Mouse (Mus musculus) heart, embryonic 11.5 days (tissue): ENCODE results near the gene Tnk2. TPM values are rescaled to one million over a fixed set of nuclear protein-coding genes. Genes with fewer than 3 reads are reported as not detected.

Experiments
- ATAC-seq: fragments of 200-750 bp; cut with Nextera tagmentation; replicated peaks from 2 replicates; pipeline ENCODE4 v1.8.0; 2017; ENCODE audit warnings: moderate library complexity; ENCODE audit not compliant: insufficient number of reproducible peaks, low FRiP score, low TSS enrichment
- H3K27ac ChIP-seq: fragments of 300-500 bp; sonication (generic); 2 replicates; pipeline ENCODE4 v1.5.1; 2014; ENCODE audit warnings: mild to moderate bottlenecking, low read depth, low read length
- H3K27me3 ChIP-seq: fragments of 300-500 bp; sonication (generic); 2 replicates; pipeline ENCODE4 v1.6.1; 2014; ENCODE audit warnings: mild to moderate bottlenecking, low read length, mixed read lengths; ENCODE audit not compliant: control insufficient read depth, insufficient read depth
- H3K36me3 ChIP-seq: fragments of 300-500 bp; sonication (generic); 2 replicates; pipeline ENCODE4 v1.6.1; 2014; ENCODE audit warnings: mild to moderate bottlenecking, low read length, moderate library complexity, mixed read lengths; ENCODE audit not compliant: control insufficient read depth, insufficient read depth
- H3K4me1 ChIP-seq: fragments of 300-500 bp; sonication (generic); 2 replicates; pipeline ENCODE4 v1.6.1; 2014; ENCODE audit warnings: low read length; ENCODE audit not compliant: control insufficient read depth, insufficient read depth
- H3K4me2 ChIP-seq: fragments of 300-500 bp; sonication (generic); 2 replicates; pipeline ENCODE4 v1.6.1; 2014; ENCODE audit warnings: mild to moderate bottlenecking, moderate library complexity
- H3K4me3 ChIP-seq: fragments of 300-500 bp; sonication (generic); 2 replicates; pipeline ENCODE4 v1.5.1; 2014; ENCODE audit warnings: low read depth, low read length
- H3K9ac ChIP-seq: fragments of 300-500 bp; sonication (generic); 2 replicates; pipeline ENCODE4 v1.6.1; 2014; ENCODE audit warnings: mild to moderate bottlenecking, low read depth, low read length, moderate library complexity
- H3K9me3 ChIP-seq: fragments of 300-500 bp; sonication (generic); replicated peaks from 2 replicates; pipeline ENCODE4 v1.6.1; 2016; ENCODE audit warnings: low read length; ENCODE audit not compliant: control insufficient read depth
- WGBS: fragments of 180-500 bp; shearing (Covaris S2); extraction: QIAGEN DNeasy Blood & Tissue Kit; methylation state at CpG from one replicate; pipeline ENCODE4 v1.1.7; 2014; ENCODE audit not compliant: insufficient replicate concordance; 5-methylcytosine and 5-hydroxymethylcytosine counted together
- polyA plus RNA-seq: library from polyadenylated mRNA; unstranded; fragments of >200 nt; fragmentation: Nextera tagmentation; extraction: Ambion mirVana; gene quantifications from 2 replicates; pipeline ENCODE4 v1.2.1, GENCODE M21; 2014

The Tnk2 gene
- polyA plus RNA-seq, 1 experiment from 2014 or later, result 6.9 TPM

GRCm38 (mm10) chr16:32697665-32698446, 54.2 kb downstream of the Tnk2 start:
- H3K9ac ChIP-seq, result no peak overlapping the region
- WGBS, result 79% methylated on average over 22 of the region's 22 CpGs
- no peak for ATAC-seq
- H3K4me1 ChIP-seq, result peaks cover 2% of the 10 kb centered on the region; the same call in 1 of the 2 replicates
- H3K36me3 ChIP-seq, result no peaks in the 10 kb centered on the region
- H3K27me3 ChIP-seq, result no peaks in the 10 kb centered on the region
- no peak overlapping the region for H3K4me2 ChIP-seq
- H3K27ac ChIP-seq, result no peak overlapping the region
- no peaks in the 10 kb centered on the region for H3K9me3 ChIP-seq
- no peak overlapping the region for H3K4me3 ChIP-seq

GRCm38 (mm10) chr16:32698550-32698949, 54.9 kb downstream of the Tnk2 start:
- H3K4me3 ChIP-seq, result no peak overlapping the region
- H3K27ac ChIP-seq, result no peak overlapping the region
- no peak overlapping the region for H3K4me2 ChIP-seq
- H3K9ac ChIP-seq, result no peak overlapping the region
- WGBS, result 41% methylated on average over 7 of the region's 7 CpGs
- 0 out of 2 replicates have a peak, but pooled peaks have one; percentile 28 for ATAC-seq
- H3K4me1 ChIP-seq, result peaks cover 2% of the 10 kb centered on the region; the same call in 1 of the 2 replicates
- H3K27me3 ChIP-seq, result no peaks in the 10 kb centered on the region
- H3K9me3 ChIP-seq, result no peaks in the 10 kb centered on the region
- H3K36me3 ChIP-seq, result no peaks in the 10 kb centered on the region

DNA sequence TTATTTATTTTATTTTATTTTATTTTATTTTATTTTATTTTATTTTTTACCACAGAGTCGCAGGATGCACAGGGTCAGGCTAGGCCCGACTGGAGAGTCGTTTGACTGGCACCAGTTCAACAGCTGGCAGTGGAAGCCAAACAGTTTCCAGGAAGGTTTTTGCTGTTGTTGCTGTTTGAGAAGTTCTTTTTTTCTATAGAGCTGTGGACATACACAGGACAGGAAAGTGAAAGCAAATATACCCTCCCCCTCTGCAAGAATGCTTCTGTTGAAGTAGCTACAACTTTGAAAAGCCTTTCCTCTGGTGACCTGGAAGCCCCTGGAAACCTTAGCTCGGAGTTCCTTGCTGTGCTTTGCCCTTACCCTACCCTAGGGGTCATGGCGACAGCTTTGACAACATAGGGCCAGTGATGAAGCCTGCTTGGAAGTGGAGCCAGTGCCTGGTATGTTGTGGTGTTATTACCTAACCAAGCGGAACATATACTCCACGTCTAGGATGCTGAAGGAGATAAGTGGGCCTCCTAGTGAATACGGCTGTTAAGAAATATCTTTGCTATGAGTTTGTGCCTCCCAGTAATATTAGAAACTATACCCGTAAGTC, 59.7 kb downstream of the Tnk2 start:
- WGBS, result 68% methylated on average over 9 of the region's 9 CpGs
- no peaks in the 10 kb centered on the region for H3K9me3 ChIP-seq
- no peak for ATAC-seq
- no peaks in the 10 kb centered on the region for H3K27me3 ChIP-seq
- H3K4me2 ChIP-seq, result no peak overlapping the region
- no peak overlapping the region for H3K27ac ChIP-seq
- no peak overlapping the region for H3K4me3 ChIP-seq
- no peaks in the 10 kb centered on the region for H3K36me3 ChIP-seq
- H3K4me1 ChIP-seq, result peaks cover 9% of the 10 kb centered on the region; the same call in 1 of the 2 replicates
- H3K9ac ChIP-seq, result no peak overlapping the region

DNA sequence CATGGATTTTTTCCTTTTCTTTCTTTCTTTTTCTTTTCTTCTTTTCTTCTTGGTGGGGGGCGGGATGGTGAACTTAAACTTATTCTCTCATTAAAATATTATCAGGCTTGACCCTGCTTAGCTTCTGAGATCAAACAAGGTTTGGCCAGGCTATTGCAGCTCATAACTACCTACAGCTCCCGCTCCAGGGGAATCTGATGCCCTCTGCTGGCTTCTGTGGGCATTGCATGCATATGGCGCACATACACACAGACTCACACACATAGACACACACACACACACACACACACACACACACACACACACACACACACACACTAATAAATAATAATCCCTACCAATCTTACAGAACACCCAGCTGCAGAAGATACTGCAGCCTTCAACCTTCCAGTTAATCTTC, 61.9 kb downstream of the Tnk2 start:
- Histone ChIP-seq H3K36me3 (no peaks in the 10 kb centered on the region), H3K9me3 (no peaks in the 10 kb centered on the region), H3K9ac (no peak overlapping the region), H3K27me3 (no peaks in the 10 kb centered on the region), H3K4me1 (peaks cover 9% of the 10 kb centered on the region; the same call in 1 of the 2 replicates), H3K4me2 (no peak overlapping the region), H3K4me3 (no peak overlapping the region), H3K27ac (no peak overlapping the region)
- ATAC-seq, result no peak
- WGBS, result 96% methylated on average over 3 of the region's 3 CpGs

DNA sequence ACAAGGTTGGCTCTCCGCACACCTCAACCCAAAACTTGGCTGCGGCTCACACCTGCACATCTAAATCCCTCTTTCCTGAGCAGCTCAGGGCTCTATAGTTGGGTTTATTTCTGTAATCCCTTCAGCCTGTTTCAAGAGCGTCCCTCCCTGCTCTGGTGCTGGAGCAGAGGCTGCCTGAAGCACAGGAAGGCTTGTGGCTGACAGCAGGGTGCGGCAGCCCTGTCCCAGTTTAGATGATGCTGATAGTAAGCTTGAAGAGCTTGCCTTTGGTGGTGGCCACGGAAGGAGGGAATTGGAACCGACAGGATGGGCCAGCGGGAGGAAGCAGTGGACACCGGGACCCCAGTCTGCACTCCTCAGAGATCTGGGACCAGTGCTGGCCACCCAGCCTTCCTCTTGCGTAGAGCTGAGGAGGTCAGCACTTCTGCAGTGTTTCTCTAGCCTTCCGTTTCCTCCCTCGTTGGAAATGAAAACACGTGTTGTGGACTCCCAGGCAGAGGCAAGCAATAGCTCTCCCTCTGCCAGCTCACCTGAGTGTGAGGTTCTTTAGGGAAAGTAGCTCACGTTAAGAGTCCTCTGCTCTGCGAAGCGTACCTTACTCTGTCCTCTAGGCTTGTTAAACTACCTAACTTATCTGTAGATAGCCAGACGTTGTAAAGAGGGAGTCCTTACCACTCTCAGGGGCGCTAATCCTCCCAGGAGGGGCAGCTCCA, 63.6 kb downstream of the Tnk2 start:
- 42% methylated on average over 17 of the region's 17 CpGs for WGBS
- Histone ChIP-seq H3K4me1 (peaks cover 12% of the 10 kb centered on the region), H3K9ac (no peak overlapping the region), H3K27ac (no peak overlapping the region), H3K9me3 (no peaks in the 10 kb centered on the region), H3K36me3 (no peaks in the 10 kb centered on the region), H3K4me3 (no peak overlapping the region), H3K27me3 (no peaks in the 10 kb centered on the region), H3K4me2 (peak overlapping the region; percentile 7; the same call in 1 of the 2 replicates)
- no peak for ATAC-seq

GRCm38 (mm10) chr16:32707824-32708456, 64.3 kb downstream of the Tnk2 start:
- ATAC-seq, result 0 out of 2 replicates have a peak, but pooled peaks have one; percentile 31
- Histone ChIP-seq H3K36me3 (no peaks in the 10 kb centered on the region), H3K9me3 (no peaks in the 10 kb centered on the region), H3K4me2 (no peak overlapping the region), H3K9ac (no peak overlapping the region), H3K27me3 (no peaks in the 10 kb centered on the region), H3K4me1 (peaks cover 12% of the 10 kb centered on the region), H3K4me3 (no peak overlapping the region), H3K27ac (no peak overlapping the region)
- 60% methylated on average over 9 of the region's 9 CpGs for WGBS

- Histone ChIP-seq H3K4me1 (peaks cover 12% of the 10 kb centered on the region), H3K4me2 (no peak overlapping the region), H3K4me3 (no peak overlapping the region), H3K9me3 (no peaks in the 10 kb centered on the region), H3K36me3 (no peaks in the 10 kb centered on the region), H3K27me3 (no peaks in the 10 kb centered on the region), H3K27ac (no peak overlapping the region), H3K9ac (no peak overlapping the region)
- 70% methylated on average over 10 of the region's 10 CpGs for WGBS
- no peak for ATAC-seq
These were observed 64.9 kb downstream of the Tnk2 start for GRCm38 (mm10) chr16:32708457-32709033.

DNA sequence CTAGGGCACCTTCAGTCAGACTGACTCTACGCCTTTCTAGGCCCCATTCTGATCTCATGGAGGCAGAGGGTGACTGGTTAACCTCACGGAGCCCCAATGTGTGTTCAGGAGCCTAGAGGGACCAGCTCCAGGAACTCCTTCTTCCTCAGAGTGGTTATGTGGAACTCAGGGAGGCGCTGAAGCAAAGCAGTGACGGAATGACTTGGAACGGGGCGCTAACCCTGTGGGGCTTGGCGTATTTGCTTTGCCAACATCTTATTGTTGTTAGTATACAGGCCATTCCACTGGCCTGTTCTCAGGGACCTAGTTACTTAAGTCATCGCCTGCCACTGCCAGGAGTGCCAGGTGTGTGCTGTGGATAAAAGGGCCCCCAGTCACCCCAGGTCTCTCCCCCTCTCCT, 65.4 kb downstream of the Tnk2 start:
- Histone ChIP-seq H3K36me3 (no peaks in the 10 kb centered on the region), H3K27me3 (no peaks in the 10 kb centered on the region), H3K9me3 (no peaks in the 10 kb centered on the region), H3K4me3 (no peak overlapping the region), H3K4me2 (no peak overlapping the region), H3K4me1 (peaks cover 12% of the 10 kb centered on the region), H3K9ac (no peak overlapping the region), H3K27ac (no peak overlapping the region)
- WGBS, result 87% methylated on average over 8 of the region's 8 CpGs
- no peak for ATAC-seq
